Mouse (Mus musculus): ENCODE measurements around the gene Usp49. TPM values are rescaled to one million over a fixed set of nuclear protein-coding genes. Genes with fewer than 3 reads are reported as not detected.

Usp49 gene
- polyA plus RNA-seq, 1 experiment from 2014 or later: 5.0 TPM

GRCm38 (mm10) chr17:47682836-47683235, 52.3 kb downstream of the Usp49 start:
- 76% methylated on average over 4 of the region's 4 CpGs for WGBS
- Histone ChIP-seq H3K27ac (ENCODE audit: low read depth) (no peak overlapping the region), H3K4me3 (ENCODE audit: low read depth, low read length) (no peak overlapping the region), H3K9me3 (ENCODE audit: low read depth, low read length) (no peaks in the 10 kb centered on the region), H3K27me3 (ENCODE audit: insufficient read depth, low read length) (no peaks in the 10 kb centered on the region), H3K9ac (no peak overlapping the region), H3K36me3 (ENCODE audit: insufficient read depth) (peaks cover 72% of the 10 kb centered on the region), H3K4me1 (ENCODE audit: insufficient read depth) (peaks cover 7% of the 10 kb centered on the region; the same call in 1 of the 2 replicates), H3K4me2 (no peak overlapping the region)
- TF ChIP-seq CTCF (IDR thresholded peaks at IDR 0.05; ENCODE audit: low read depth): no peak
- ATAC-seq (ENCODE audit: insufficient read depth) (no peak), DNase-seq (no peak)

DNA sequence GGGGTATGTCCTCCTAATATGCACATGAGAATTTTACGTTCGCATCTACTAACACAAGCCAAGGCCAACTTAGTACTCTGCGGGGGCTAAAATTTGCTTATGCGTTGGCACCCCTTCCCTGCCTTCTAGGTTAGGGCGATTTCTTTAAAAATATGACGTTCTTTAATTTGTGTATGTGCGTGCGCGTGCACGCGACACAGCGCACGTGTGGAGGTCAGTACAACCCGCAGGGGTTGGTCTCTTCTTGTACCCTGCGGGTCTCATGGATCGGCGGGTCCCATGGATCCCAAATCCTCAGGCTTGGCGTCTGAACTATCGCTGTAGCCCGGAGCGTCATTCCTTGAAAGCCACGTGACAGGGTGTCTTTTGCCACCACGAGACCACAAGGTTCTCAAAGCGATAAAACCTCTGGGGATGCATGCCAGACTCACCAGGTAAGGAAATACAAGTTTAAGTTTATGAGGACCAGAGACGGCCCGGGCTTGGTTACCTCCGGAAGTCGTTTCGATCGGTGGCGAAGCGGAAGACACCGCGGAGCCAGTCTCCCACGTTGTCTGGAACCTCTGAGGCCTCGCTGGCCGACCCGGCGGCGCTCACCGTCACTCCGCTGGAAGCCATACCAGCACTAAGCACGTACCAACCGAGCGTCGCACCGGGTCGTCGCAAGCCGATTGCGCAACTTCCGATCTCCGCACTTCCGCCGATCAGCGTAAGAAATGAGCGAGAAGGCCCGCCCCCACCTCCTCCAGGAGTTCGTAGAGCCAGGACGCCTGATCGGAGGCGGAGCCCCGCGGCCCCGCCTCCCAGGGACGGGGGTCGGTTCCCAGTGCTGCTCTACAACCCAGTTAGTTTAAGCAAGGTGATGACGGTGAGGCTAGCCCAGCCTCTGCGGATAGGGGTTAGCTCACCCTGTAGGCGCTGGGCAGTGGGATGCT, 57.2 kb downstream of the Usp49 start:
- Histone ChIP-seq H3K27ac (ENCODE audit: low read depth) (peak overlapping the region; percentile 86), H3K4me3 (ENCODE audit: low read depth, low read length) (peak overlapping the region; percentile 81), H3K27me3 (ENCODE audit: insufficient read depth, low read length) (no peaks in the 10 kb centered on the region), H3K4me1 (ENCODE audit: insufficient read depth) (peaks cover 7% of the 10 kb centered on the region; the same call in 1 of the 2 replicates), H3K36me3 (ENCODE audit: insufficient read depth) (peaks cover 41% of the 10 kb centered on the region), H3K9me3 (ENCODE audit: low read depth, low read length) (no peaks in the 10 kb centered on the region), H3K4me2 (peak overlapping the region; percentile 99), H3K9ac (peak overlapping the region; percentile 82)
- under 1% methylated on average over 70 of the region's 70 CpGs for WGBS
- no peak for TF ChIP-seq CTCF (IDR thresholded peaks at IDR 0.05; ENCODE audit: low read depth)
- ATAC-seq (ENCODE audit: insufficient read depth): peak; percentile 87
- peak; percentile 100 for DNase-seq

GRCm38 (mm10) chr17:47688344-47688607, 57.8 kb downstream of the Usp49 start, which contains the start of gene Tomm6:
Gene Tomm6, minus strand, starts transcription at chr17:47688386.
- ATAC-seq (ENCODE audit: insufficient read depth) (no peak), DNase-seq (no peak)
- 0% methylated on average over 9 of the region's 9 CpGs for WGBS
- Histone ChIP-seq H3K9ac (peak within 1 kb of the TSS; percentile 82), H3K4me1 (ENCODE audit: insufficient read depth) (peaks cover 7% of the 10 kb centered on the region; the same call in 1 of the 2 replicates), H3K27me3 (ENCODE audit: insufficient read depth, low read length) (no peaks in the 10 kb centered on the region), H3K4me2 (peak within 1 kb of the TSS; percentile 99), H3K9me3 (ENCODE audit: low read depth, low read length) (no peaks in the 10 kb centered on the region), H3K4me3 (ENCODE audit: low read depth, low read length) (peak within 1 kb of the TSS; percentile 81), H3K27ac (ENCODE audit: low read depth) (peak within 1 kb of the TSS; percentile 86), H3K36me3 (ENCODE audit: insufficient read depth) (peaks cover 35% of the 10 kb centered on the region)
- TF ChIP-seq CTCF (IDR thresholded peaks at IDR 0.05; ENCODE audit: low read depth): no peak

DNA sequence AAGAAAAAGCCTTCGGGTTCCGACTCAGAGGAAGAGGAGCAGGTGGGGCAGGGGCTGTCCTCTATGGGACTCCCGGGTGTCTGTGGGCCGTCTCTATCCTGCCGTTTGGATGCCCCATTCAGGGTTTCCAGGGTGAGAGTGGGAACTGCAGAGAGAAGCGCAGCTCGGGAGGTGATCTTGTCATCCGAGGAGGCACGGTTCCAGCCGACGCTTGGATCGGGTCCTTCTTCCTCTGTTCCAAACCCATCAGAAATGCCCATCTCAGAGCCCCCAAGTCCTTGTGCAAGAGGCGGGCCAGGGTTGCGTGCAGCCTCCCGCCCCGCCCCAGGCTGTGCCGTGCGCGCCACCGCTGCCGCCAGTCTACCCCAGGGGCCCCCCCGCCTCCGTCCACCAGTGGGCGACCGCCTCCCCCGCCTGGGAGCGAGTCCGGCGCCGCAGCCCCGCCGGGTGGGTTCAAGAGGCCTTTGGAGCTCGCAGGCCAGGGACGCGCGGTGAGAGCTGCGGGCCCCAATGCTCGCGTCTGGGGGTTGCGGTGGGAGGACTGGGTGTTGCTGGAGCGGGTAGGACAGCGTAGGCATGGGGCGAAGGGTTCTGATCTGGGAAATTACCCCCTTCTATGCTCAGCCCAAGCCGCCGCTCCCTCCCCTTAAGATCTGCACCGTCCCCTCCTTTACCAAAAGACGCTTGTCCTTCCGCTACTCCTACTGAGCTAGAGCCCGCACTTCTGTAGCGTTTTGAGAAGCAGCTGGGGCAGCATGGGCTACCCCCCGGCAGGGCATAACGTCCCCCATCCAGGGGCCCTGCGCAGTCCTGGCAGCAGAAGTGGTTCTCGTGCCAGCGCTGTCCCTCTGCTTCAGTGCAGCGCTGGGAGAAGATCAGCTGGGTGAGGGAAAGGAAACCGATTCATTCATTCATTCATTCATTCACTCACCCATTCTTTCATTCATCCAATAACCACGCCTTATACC, 58.4 kb downstream of the Usp49 start, which contains the start of gene Frs3:
TSS of gene Frs3 (plus strand) at position 423 of the 968 bp plus-strand sequence.
- Histone ChIP-seq H3K4me2 (peak within 1 kb of the TSS; percentile 99), H3K9me3 (ENCODE audit: low read depth, low read length) (no peaks in the 10 kb centered on the region), H3K36me3 (ENCODE audit: insufficient read depth) (peaks cover 29% of the 10 kb centered on the region), H3K4me3 (ENCODE audit: low read depth, low read length) (peak within 1 kb of the TSS; percentile 81), H3K27ac (ENCODE audit: low read depth) (peak within 1 kb of the TSS; percentile 86), H3K9ac (peak within 1 kb of the TSS; percentile 82), H3K4me1 (ENCODE audit: insufficient read depth) (peaks cover 7% of the 10 kb centered on the region; the same call in 1 of the 2 replicates), H3K27me3 (ENCODE audit: insufficient read depth, low read length) (no peaks in the 10 kb centered on the region)
- WGBS: under 1% methylated on average over 58 of the region's 58 CpGs
- ATAC-seq (ENCODE audit: insufficient read depth) (peak; percentile 77), DNase-seq (peak; percentile 79)
- TF ChIP-seq CTCF (IDR thresholded peaks at IDR 0.05; ENCODE audit: low read depth): 0 out of 2 replicates have a peak, but pooled peaks have one; percentile 10

GRCm38 (mm10) chr17:47689894-47690293, 59.4 kb downstream of the Usp49 start:
- no peak overlapping the region for H3K9ac ChIP-seq
- ATAC-seq (ENCODE audit: insufficient read depth): no peak
- peaks cover 19% of the 10 kb centered on the region for H3K36me3 ChIP-seq (ENCODE audit: insufficient read depth)
- H3K27ac ChIP-seq (ENCODE audit: low read depth): no peak overlapping the region
- H3K4me1 ChIP-seq (ENCODE audit: insufficient read depth): peaks cover 10% of the 10 kb centered on the region; the same call in 1 of the 2 replicates
- H3K4me3 ChIP-seq (ENCODE audit: low read depth, low read length): no peak overlapping the region
- H3K9me3 ChIP-seq (ENCODE audit: low read depth, low read length): no peaks in the 10 kb centered on the region
- peak overlapping the region; percentile 99; the same call in 1 of the 2 replicates for H3K4me2 ChIP-seq
- no peak for TF ChIP-seq CTCF (IDR thresholded peaks at IDR 0.05; ENCODE audit: low read depth)
- DNase-seq: no peak
- 86% methylated on average over 8 of the region's 8 CpGs for WGBS
- H3K27me3 ChIP-seq (ENCODE audit: insufficient read depth, low read length): no peaks in the 10 kb centered on the region

- TF ChIP-seq CTCF (IDR thresholded peaks at IDR 0.05; ENCODE audit: low read depth): no peak
- WGBS: 91% methylated on average over 3 of the region's 3 CpGs
- ATAC-seq (ENCODE audit: insufficient read depth): no peak
Observed at GRCm38 (mm10) chr17:47691650-47692049, 61.2 kb downstream of the Usp49 start.

More at GRCm38 (mm10) chr17:47691650-47692049, 61.2 kb downstream of the Usp49 start:
- H3K4me3 ChIP-seq (ENCODE audit: low read depth, low read length): no peak overlapping the region
- peaks cover 10% of the 10 kb centered on the region; the same call in 1 of the 2 replicates for H3K4me1 ChIP-seq (ENCODE audit: insufficient read depth)
- DNase-seq: no peak
- no peaks in the 10 kb centered on the region for H3K9me3 ChIP-seq (ENCODE audit: low read depth, low read length)
- no peak overlapping the region for H3K9ac ChIP-seq
- no peak overlapping the region for H3K27ac ChIP-seq (ENCODE audit: low read depth)
- no peaks in the 10 kb centered on the region for H3K27me3 ChIP-seq (ENCODE audit: insufficient read depth, low read length)
- peaks cover 3% of the 10 kb centered on the region; the same call in 1 of the 2 replicates for H3K36me3 ChIP-seq (ENCODE audit: insufficient read depth)
- no peak overlapping the region for H3K4me2 ChIP-seq
